Mouse (Mus musculus) telencephalon, adult 2 months (tissue): Measurements from ENCODE around the gene Ube2l6.

Experiments
- DNase-seq: peaks from one replicate; pipeline ENCODE4 v3.0.0-alpha.2; 2011; ENCODE audit warnings: low read depth, low spot score

Ube2l6 gene

GRCm38 (mm10) chr2:84798493-84798921, at the start of gene Ube2l6:
TSS of gene Ube2l6 (plus strand) at chr2:84798828.
- peak; percentile 46 for DNase-seq

DNA sequence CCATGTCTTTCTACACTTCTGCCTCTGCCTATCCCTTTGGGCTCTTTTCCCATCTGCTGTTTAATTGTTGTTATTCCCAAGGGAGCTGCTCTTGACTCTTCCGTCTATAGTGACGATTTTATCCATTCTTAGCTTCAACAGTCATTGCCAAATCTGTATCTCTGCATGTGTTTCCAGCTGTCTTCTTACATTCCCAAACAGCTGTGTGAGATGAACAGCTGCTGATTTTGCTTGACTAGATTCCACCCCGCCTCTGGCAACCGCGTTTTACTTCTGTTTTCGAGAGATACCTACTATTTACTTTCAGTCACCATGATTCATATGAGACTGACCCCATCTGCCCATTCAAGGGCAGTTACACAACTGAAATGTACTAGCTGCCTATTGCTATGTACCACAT, 48.5 kb upstream of the Ube2l6 start:
- no peak for DNase-seq

DNA sequence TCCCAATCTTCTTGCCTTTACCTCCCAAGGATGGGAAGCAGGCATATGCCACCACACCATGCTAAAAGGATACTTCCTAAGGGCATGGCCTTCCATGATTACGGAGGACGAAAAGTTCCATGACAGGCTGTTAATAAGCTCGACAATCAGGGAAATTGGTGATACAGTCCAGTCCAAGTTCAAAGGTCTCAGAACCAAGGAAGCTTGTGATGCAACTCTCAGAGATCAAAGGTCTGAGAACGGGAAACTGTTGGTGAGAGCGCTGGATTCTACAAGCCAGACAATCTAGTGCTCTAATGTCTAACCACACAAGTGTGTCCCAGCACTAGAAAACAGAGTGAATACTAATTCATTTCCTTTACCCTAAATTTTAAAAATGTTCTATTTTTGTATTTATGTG, 42.4 kb upstream of the Ube2l6 start:
- DNase-seq = no peak

GRCm38 (mm10) chr2:84757026-84757682, 41.5 kb upstream of the Ube2l6 start:
- no peak for DNase-seq

DNA sequence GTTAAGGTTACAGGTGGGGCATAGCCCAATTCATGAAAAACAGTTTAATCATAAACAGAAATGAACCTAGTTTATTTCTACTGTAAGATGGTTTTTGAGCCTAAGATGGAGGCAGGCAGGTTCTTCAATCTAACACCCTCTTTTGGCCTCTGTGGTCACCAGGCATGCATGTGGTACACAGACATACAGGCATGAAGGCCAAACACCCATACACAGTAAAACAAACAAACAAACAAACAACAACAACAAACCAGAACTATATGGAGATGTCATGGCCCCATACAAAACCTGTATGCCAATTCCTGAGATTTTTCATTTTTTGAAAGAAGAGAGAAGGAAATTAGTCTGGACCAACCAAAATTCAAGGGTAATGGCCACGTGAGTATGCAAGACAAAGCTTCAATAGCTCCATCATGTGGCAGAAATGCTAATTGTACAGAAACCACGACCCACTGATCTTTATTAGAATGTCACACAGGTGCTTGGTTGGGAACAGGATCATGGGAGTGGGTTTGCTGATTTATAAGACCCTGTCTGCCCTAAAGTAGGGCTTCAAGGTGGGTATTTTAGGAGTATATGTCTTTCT, 40.0 kb upstream of the Ube2l6 start:
- DNase-seq = no peak

GRCm38 (mm10) chr2:84760777-84761176, 37.9 kb upstream of the Ube2l6 start:
- no peak for DNase-seq

- DNase-seq = no peak
Measured at GRCm38 (mm10) chr2:84761309-84761708, 37.3 kb upstream of the Ube2l6 start.

DNA sequence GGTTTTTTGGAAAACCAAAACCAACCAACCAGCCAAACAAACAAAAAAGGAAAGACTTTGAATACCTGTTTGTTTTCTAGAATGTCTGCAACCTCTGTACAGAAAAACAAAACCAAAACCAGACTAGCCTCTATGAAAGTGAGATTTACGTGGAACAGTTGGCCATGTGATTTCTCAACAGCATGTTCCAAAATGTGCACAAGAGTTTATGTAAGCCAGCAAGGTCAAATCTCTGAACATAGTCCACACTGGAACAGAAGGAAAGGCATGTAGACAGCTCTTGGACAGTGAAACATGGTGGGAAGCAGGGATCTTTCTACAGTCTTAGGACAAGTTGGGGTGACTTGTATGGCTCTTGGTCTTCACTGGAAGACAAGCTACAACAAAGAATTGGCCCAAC, 36.8 kb upstream of the Ube2l6 start:
- no peak for DNase-seq

GRCm38 (mm10) chr2:84762295-84762694, 36.3 kb upstream of the Ube2l6 start:
- no peak for DNase-seq

DNA sequence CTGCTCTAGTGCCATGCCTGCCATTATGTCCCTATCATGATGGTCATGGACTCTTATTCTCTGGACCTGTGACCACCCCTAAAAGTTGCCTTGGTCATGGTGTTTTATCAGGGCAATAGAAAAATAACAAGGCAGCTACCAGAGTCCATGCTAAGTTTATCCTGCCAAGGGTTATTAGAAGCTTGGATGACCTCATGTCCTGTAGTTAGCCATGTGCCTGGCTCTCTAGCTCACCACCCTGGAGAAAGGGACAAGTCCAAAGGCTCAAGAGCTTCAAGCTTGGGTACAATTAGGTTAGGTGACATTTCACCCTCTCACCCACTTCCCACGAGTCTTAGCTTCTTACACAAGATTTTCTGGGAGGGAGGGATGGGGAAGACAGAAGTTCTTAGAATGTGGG, 35.8 kb upstream of the Ube2l6 start:
- no peak for DNase-seq

DNA sequence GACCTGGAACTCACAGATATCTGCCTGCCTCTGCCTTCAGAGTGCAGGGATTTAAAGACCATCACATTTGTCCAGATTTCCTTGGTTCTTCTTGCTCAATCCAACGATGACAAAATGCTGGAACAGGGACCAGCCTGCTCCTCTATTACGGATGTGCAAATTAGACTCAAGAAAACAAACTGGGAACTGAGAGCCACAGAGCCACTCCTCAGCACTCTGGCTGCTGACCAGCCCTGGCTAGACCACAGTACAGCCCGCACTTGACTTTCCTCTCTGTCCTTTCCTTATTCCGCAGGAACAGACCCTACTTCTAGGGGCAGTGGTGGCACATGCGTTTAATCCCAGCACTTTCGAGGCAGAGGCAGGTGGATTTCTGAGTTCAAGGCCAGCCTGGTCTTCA, 28.1 kb upstream of the Ube2l6 start:
- no peak for DNase-seq

DNA sequence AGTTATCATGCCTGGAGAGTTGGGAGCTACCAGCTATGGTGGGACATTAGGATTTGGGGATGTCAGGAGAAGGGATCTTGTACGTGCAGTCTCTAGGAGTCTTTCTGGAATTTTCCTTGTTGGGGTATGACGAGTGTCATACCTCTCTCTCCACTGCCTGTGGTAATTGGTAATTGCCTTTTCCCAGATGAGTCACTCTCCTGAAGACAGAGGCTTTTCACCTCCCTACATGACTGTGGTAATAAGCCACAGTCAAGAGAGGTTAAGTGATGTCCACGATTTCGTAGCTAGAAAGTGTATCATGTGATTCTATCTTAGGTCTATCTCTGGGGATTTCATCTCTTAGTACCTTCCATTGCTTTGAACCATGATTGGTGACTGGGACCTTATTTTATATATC, 26.2 kb upstream of the Ube2l6 start:
- no peak for DNase-seq

DNA sequence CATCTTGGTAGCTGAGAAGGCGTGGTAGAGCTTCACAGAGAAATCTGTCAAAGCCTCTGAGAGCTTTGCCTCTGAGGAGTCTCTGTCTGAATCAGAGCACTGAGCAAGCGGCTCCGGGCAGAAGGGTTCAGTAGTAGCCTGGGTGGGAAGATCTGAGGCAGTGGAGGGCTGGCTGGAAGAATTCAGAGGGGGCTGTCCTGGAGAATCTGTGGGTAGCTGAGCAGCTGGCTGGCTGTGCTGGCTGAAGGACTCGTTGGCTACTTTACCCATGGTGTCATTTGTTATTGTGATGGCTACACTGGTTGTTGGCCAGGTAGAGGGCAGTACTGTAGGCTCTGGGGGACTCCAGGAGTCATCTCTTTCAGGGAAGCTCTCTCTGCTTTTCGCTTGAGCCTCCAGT, 25.4 kb upstream of the Ube2l6 start:
- no peak for DNase-seq

- no peak for DNase-seq
Measured at GRCm38 (mm10) chr2:84774751-84775150, 23.9 kb upstream of the Ube2l6 start.

DNA sequence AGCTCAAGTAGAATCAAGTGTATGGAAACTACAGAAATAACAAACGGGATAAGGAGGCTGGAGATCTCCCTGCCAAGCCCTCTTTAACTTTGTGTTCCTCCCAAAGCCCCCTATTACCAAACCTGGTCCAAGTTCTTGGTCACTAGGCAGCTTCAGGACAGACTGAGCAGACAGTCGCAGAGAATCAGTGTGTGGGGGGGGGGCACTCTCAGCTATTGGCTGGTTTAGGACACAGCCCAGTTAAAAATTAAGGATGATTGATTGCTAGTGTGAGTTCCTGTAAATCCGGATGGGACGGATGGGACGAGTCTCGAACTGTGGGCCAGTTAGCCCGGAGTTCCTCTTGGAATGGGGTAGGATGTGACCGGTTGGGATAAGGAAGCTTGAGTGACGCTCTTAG, 23.4 kb upstream of the Ube2l6 start, which contains the start of gene Serping1:
TSS of gene Serping1 (minus strand) at position 204 of the 400 bp plus-strand sequence.
- no peak for DNase-seq

DNA sequence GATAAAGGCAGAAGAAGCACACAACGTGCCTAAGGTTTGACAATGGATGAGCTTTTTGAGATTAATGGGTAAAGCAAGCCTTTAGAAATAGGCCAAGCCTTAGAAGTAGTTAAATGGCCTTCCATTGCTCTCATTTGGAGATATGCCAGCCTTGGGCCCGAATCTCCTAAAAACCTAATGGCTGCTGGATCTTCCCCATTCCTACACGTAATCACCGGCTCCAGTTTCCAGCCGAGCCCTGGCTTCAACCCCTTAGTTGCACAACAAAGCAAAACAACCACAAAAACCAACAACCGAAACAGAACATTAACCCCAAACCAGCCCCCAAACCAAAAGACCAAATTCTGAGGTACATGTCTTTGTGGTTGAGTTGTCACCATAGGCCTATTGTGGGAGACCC, 23.0 kb upstream of the Ube2l6 start:
- no peak for DNase-seq

DNA sequence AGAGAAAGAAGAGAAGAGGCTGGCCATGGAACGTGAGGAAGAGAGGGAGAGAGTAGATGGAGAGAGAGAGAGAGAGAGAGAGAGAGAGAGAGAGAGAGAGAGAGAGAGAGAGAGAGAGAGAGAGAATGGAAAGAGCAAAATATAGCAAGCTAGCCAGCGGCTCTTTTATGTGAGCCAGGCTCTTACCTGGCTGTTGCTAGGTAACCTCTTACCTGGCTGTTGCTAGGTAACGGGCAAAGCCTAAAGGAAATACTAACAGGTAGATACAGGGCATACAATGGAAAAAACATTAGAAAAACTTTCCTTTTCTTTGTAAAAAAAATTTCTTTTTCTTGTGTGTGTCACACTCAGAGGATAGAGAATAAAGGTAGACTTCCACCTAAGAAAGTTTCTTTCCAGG, 20.9 kb upstream of the Ube2l6 start:
- no peak for DNase-seq

- DNase-seq = no peak
Measured at GRCm38 (mm10) chr2:84779210-84779609, 19.4 kb upstream of the Ube2l6 start.

DNA sequence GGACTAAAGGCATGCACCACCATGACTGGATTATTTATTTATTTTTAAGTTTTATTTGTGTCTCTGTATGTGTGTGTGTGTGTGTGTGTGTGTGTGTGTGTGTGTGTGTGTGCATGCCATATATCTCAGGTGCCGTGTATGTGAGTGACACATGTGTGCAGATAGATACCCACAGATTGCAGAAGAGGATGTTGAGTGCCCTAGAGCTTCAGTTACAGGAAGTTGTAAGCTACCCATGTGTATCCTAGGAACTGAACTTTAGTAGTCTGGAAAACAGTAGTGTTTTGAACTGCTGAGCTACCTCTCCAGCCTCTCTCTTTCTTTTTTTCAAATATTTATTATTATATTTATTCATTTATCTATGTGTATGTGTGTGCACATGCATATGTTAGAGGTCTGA, 15.3 kb upstream of the Ube2l6 start:
- DNase-seq = no peak

GRCm38 (mm10) chr2:84783840-84784566, 14.6 kb upstream of the Ube2l6 start:
- DNase-seq = no peak

GRCm38 (mm10) chr2:84788316-84788715, 10.3 kb upstream of the Ube2l6 start:
- no peak for DNase-seq

GRCm38 (mm10) chr2:84790418-84790817, 8.2 kb upstream of the Ube2l6 start:
- no peak for DNase-seq

DNA sequence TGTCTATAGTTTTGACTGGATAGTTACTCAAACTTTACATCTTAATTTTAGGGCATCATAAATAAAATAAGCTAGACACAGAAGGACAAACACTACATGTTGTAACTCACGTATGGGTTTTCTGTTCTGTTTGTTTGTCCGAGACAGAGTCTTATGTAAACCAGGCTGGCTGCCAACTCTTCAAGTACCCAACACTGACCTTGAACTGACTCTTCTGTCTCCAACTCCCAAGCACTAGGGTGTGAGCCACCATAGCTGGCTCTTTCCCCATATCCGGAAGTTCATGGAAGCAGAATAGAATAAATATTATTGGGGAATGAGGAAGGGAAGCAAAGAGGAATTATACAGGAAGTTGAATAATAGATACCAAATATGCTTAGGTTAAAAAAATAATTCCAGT, 6.1 kb upstream of the Ube2l6 start:
- DNase-seq = no peak
